Mouse (Mus musculus): ENCODE measurements at regions not wholly inside any gene's neighbourhood (a gene's known extent, or its start where the extent isn't known, plus 50 kb on each side); places are given as distances from the start of the nearest gene placed in this dataset.

GRCm38 (mm10) chr3:156252256-156252861 lies 309.2 kb upstream of the Negr1 start:
- DNase-seq (ENCODE audit: low spot score in 2 of 2), result no peak

- DNase-seq (ENCODE audit: low spot score in 2 of 2), result no peak
These were observed 308.2 kb upstream of the Negr1 start for GRCm38 (mm10) chr3:156253172-156253934.

- no peak for DNase-seq (ENCODE audit: low spot score in 2 of 2)
These were observed 304.9 kb upstream of the Negr1 start for GRCm38 (mm10) chr3:156256719-156257118.

- no peak for DNase-seq (ENCODE audit: low spot score in 2 of 2)
These were observed 296.9 kb upstream of the Negr1 start for GRCm38 (mm10) chr3:156264654-156265053.

GRCm38 (mm10) chr3:156267727-156268126 lies 293.9 kb upstream of the Negr1 start:
- no peak for DNase-seq (ENCODE audit: low spot score in 2 of 2)

GRCm38 (mm10) chr3:156299984-156300770 lies 261.4 kb upstream of the Negr1 start:
- DNase-seq (ENCODE audit: low spot score in 2 of 2), result peak in 1 of 2 experiments; percentile 12

GRCm38 (mm10) chr3:156301302-156301701 lies 260.3 kb upstream of the Negr1 start:
- DNase-seq (ENCODE audit: low spot score in 2 of 2), result no peak

GRCm38 (mm10) chr3:156301745-156302144 lies 259.8 kb upstream of the Negr1 start:
- DNase-seq (ENCODE audit: low spot score in 2 of 2), result no peak

- no peak for DNase-seq (ENCODE audit: low spot score in 2 of 2)
These were observed 257.4 kb upstream of the Negr1 start for GRCm38 (mm10) chr3:156304174-156304573.

GRCm38 (mm10) chr3:156305064-156305463 lies 256.5 kb upstream of the Negr1 start:
- DNase-seq (ENCODE audit: low spot score in 2 of 2), result no peak

GRCm38 (mm10) chr3:156335033-156335793 lies 226.4 kb upstream of the Negr1 start:
- no peak for DNase-seq (ENCODE audit: low spot score in 2 of 2)

- DNase-seq (ENCODE audit: low spot score in 2 of 2), result no peak
These were observed 220.1 kb upstream of the Negr1 start for GRCm38 (mm10) chr3:156341484-156341883.

- no peak for DNase-seq (ENCODE audit: low spot score in 2 of 2)
These were observed 209.9 kb upstream of the Negr1 start for GRCm38 (mm10) chr3:156351727-156352126.

GRCm38 (mm10) chr3:156353430-156353829 lies 208.2 kb upstream of the Negr1 start:
- peak in 1 of 2 experiments; percentile 6 for DNase-seq (ENCODE audit: low spot score in 2 of 2)

GRCm38 (mm10) chr3:156353841-156354473 lies 207.6 kb upstream of the Negr1 start:
- no peak for DNase-seq (ENCODE audit: low spot score in 2 of 2)

- no peak for DNase-seq (ENCODE audit: low spot score in 2 of 2)
These were observed 192.8 kb upstream of the Negr1 start for GRCm38 (mm10) chr3:156368669-156369343.

GRCm38 (mm10) chr3:156376717-156377116 lies 184.9 kb upstream of the Negr1 start:
- no peak for DNase-seq (ENCODE audit: low spot score in 2 of 2)

GRCm38 (mm10) chr3:156382919-156383318 lies 178.7 kb upstream of the Negr1 start:
- DNase-seq (ENCODE audit: low spot score in 2 of 2), result no peak

GRCm38 (mm10) chr3:156406136-156406535 lies 155.5 kb upstream of the Negr1 start:
- no peak for DNase-seq (ENCODE audit: low spot score in 2 of 2)

- no peak for DNase-seq (ENCODE audit: low spot score in 2 of 2)
These were observed 154.5 kb upstream of the Negr1 start for GRCm38 (mm10) chr3:156407112-156407511.

Data from left cerebral cortex, adult 18-20 months (tissue).